ENCODE assay signal across 21 mouse cellular contexts in the genomic region with DNA sequence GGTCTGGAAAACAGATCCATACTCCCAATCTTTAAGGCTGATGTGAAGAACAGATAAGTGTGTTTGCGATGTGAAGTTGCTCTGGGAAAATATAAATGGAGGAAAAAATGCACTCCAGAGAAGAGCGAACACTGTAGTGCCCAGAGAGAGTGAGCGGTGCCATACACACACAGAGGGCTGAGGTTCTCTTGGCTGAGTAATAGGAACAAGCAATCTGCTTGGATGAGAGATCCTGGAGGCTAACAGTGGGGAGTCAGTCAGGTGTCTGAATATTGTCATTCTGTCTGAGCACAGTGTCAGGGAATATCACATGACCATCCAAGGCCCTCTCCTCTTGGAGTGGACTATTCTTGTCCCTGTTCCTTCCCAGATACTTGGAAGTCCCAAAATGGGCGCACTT.
DNase-seq lines count a peak whose midpoint lies in the region; ATAC-seq and TF ChIP-seq lines count a peak whose summit lies in the region.
"Had no signal": no experiment of that assay in that cellular context is flagged by ENCODE, and none has a peak within 500 bp of the region (broad histone marks: within the 10 kb centered on the region; RNA-seq: fewer than 3 reads in every experiment).

No protein-coding gene starts in this region.

- no peak for TF ChIP-seq CTCF in liver, embryonic 14.5 days (IDR thresholded peaks at IDR 0.05; ENCODE audit: low read depth)

- no peak for ATAC-seq in liver, embryonic 14.5 days (ENCODE audit: insufficient read depth)
- ATAC-seq: intestine, postnatal 0 days; midbrain, embryonic 15.5 days had no signal

- 0 out of 2 replicates have a peak overlapping the region, but pooled peaks have one; percentile 13 for H3K4me2 ChIP-seq in liver, embryonic 14.5 days (ENCODE audit: low read depth)
- H3K4me2 ChIP-seq: embryonic facial prominence, embryonic 15.5 days; forebrain, embryonic 12.5 days; heart, embryonic 11.5 days; hindbrain, embryonic 15.5 days; lung, embryonic 14.5 days; midbrain, embryonic 15.5 days; stomach, embryonic 15.5 days had no signal

- no peaks in the 10 kb centered on the region for H3K9me3 ChIP-seq in liver, embryonic 14.5 days (ENCODE audit: control insufficient read depth, low read length)
- H3K9me3 ChIP-seq: embryonic facial prominence, embryonic 15.5 days; forebrain, embryonic 12.5 days; hindbrain, embryonic 15.5 days; midbrain, embryonic 15.5 days; stomach, embryonic 15.5 days had no signal

- no peaks in the 10 kb centered on the region for H3K36me3 ChIP-seq in liver, embryonic 14.5 days (replicated peaks; ENCODE audit: control insufficient read depth, insufficient read depth, low read depth)
- H3K36me3 ChIP-seq: embryonic facial prominence, embryonic 15.5 days; forebrain, embryonic 12.5 days; hindbrain, embryonic 15.5 days; midbrain, embryonic 15.5 days; stomach, embryonic 15.5 days had no signal

- H3K27me3 ChIP-seq in liver, embryonic 14.5 days (ENCODE audit: control insufficient read depth, insufficient read depth, low read length): no peaks in the 10 kb centered on the region
- H3K27me3 ChIP-seq: embryonic facial prominence, embryonic 15.5 days; forebrain, embryonic 12.5 days; hindbrain, embryonic 15.5 days; midbrain, embryonic 15.5 days; stomach, embryonic 15.5 days had no signal

- 48% methylated on average over 4 of the region's 4 CpGs for WGBS in liver, embryonic 14.5 days (ENCODE audit: insufficient replicate concordance)

- H3K4me1 ChIP-seq in liver, embryonic 14.5 days (replicated peaks; ENCODE audit: control insufficient read depth in 2 of 2, insufficient read depth in 2 of 2, low read length in 1 of 2): peaks cover 0 to 8% of the 10 kb centered on the region in 2 experiments; a peak in 2 of 4 replicates
- H3K4me1 ChIP-seq: embryonic facial prominence, embryonic 15.5 days; forebrain, embryonic 12.5 days; hindbrain, embryonic 15.5 days; midbrain, embryonic 15.5 days; stomach, embryonic 15.5 days had no signal

- no peak overlapping the region for H3K9ac ChIP-seq in liver, embryonic 14.5 days (replicated peaks)
- H3K9ac ChIP-seq: embryonic facial prominence, embryonic 15.5 days; forebrain, embryonic 12.5 days; hindbrain, embryonic 15.5 days; lung, embryonic 14.5 days; midbrain, embryonic 15.5 days; stomach, embryonic 15.5 days had no signal

- no peak overlapping the region for H3K27ac ChIP-seq in liver, embryonic 14.5 days
- H3K27ac ChIP-seq: embryonic facial prominence, embryonic 15.5 days; forebrain, embryonic 12.5 days; hindbrain, embryonic 15.5 days; midbrain, embryonic 15.5 days; stomach, embryonic 15.5 days had no signal

- no peak for TF ChIP-seq EP300 in liver, embryonic 14.5 days (IDR thresholded peaks at IDR 0.05; ENCODE audit: low read depth)

- no peak overlapping the region for H3K4me3 ChIP-seq in liver, embryonic 14.5 days (ENCODE audit: insufficient read depth in 1 of 2, low read depth in 2 of 2, low read length in 2 of 2)
- H3K4me3 ChIP-seq: embryonic facial prominence, embryonic 15.5 days; forebrain, embryonic 12.5 days; hindbrain, embryonic 15.5 days; midbrain, embryonic 15.5 days; stomach, embryonic 15.5 days had no signal

- DNase-seq in heart, adult 11 months: peak; percentile 25
- no peak for DNase-seq in heart, postnatal 4 days
- DNase-seq in cerebellum, adult 9-11 months: peak; percentile 65
- DNase-seq in liver, embryonic 14.5 days (ENCODE audit: low read depth in 3 of 3, low spot score in 3 of 3): no peak
- no peak for DNase-seq in urinary bladder, adult 18-20 months (ENCODE audit: low spot score in 2 of 2)
- no peak for DNase-seq in embryo, embryonic 10.5 days (ENCODE audit: low spot score)
- no peak for DNase-seq in embryo, embryonic 10 days (ENCODE audit: low spot score)
- DNase-seq: adrenal gland, adult 8-10 months; gastrocnemius, postnatal 25 days; heart, postnatal 14 days; kidney, postnatal 10 days; lung, embryonic 14.5 days; lung, postnatal 4 days; spleen, adult 18-20 months had no signal

Comparison
In these comparisons a context has a peak if more than half of its experiments do, and no peak if none do; other contexts are left out.
1. DNase-seq: peak in heart, adult 11 months (single experiment) and cerebellum, adult 9-11 months (single experiment); none in heart, postnatal 4 days (single experiment), liver, embryonic 14.5 days (0 of 3), urinary bladder, adult 18-20 months (0 of 2), embryo, embryonic 10.5 days (single experiment) and embryo, embryonic 10 days (single experiment).